Comparison of ENCODE assay signal across 1 mouse cellular context in the genomic region with DNA sequence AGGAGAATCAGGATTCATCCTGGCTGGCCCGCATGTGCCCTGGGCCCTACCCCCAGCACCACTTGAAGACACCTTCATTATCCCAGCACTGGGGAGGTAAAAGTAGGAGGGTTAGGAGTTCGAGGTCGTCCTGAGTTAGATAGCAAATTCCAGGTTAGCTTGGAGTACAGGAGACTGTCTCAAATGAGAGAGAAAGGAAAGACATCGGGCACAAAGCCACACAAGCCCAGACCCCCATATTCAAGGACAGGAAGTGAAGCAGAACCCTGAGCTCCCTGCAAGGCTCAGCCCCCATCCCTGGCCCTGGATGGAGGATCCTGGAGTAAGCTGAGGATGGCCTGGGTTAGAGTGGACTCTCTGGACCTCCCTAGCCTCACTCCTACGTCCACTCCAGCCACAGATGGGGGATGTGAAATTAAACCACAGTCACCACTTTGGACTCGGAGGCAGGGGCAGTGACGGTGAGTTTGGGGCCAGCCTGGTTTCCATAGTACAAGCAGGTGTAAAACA.
TF ChIP-seq lines count a peak whose summit lies in the region.

No protein-coding gene starts in this region.

TF ChIP-seq in CH12.LX, 34 proteins besides CTCF, POLR2A, EP300 and RAD21:
- TF ChIP-seq ZKSCAN1 (IDR thresholded peaks at IDR 0.05; ENCODE audit: borderline replicate concordance, low read depth, low read length): no peak
